Mouse (Mus musculus): ENCODE data around the gene Galnt14. TPM values are rescaled to one million over a fixed set of nuclear protein-coding genes. Genes with fewer than 3 reads are reported as not detected.

Gene Galnt14
- polyA plus RNA-seq, 1 experiment from 2014 or later = 0.20 TPM

- no peak overlapping the region for H3K27ac ChIP-seq (ENCODE audit: low read depth)
- no peak for DNase-seq
- no peak overlapping the region for H3K9ac ChIP-seq
- H3K27me3 ChIP-seq (ENCODE audit: insufficient read depth, low read length) = no peaks in the 10 kb centered on the region
- H3K4me3 ChIP-seq (ENCODE audit: low read depth, low read length) = no peak overlapping the region
- no peaks in the 10 kb centered on the region for H3K9me3 ChIP-seq (ENCODE audit: low read depth, low read length)
- 56% methylated on average over 12 of the region's 12 CpGs for WGBS
- H3K4me1 ChIP-seq (ENCODE audit: insufficient read depth) = no peaks in the 10 kb centered on the region
- H3K4me2 ChIP-seq = no peak overlapping the region
- TF ChIP-seq CTCF (IDR thresholded peaks at IDR 0.05; ENCODE audit: low read depth) = no peak
- H3K36me3 ChIP-seq (ENCODE audit: insufficient read depth) = no peaks in the 10 kb centered on the region
- ATAC-seq (ENCODE audit: insufficient read depth) = no peak
These were observed 161.3 kb downstream of the Galnt14 start for GRCm38 (mm10) chr17:73548783-73549566.

DNA sequence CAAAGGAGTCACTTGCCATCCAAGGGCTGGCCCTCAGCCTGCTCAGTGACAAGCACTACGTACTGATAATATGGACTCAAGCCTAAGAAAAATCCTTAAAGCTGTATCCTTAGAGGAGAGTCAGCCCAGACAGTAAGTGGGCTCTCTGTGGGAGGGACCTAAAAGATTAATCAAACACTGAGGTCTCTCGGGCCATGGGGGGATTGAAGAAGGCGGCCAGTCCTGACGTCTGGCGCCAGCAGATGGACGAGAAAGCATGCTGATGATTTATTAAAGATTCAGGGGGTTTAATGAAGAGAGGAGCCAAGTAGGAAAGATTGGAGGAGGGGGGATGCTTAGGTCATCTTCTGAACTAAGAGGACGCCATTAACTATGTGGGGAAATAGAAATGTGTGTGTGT, 162.1 kb downstream of the Galnt14 start:
- no peak overlapping the region for H3K9ac ChIP-seq
- ATAC-seq (ENCODE audit: insufficient read depth) (no peak), DNase-seq (no peak)
- no peak for TF ChIP-seq CTCF (IDR thresholded peaks at IDR 0.05; ENCODE audit: low read depth)
- H3K9me3 ChIP-seq (ENCODE audit: low read depth, low read length) = no peaks in the 10 kb centered on the region
- H3K4me3 ChIP-seq (ENCODE audit: low read depth, low read length) = no peak overlapping the region
- no peaks in the 10 kb centered on the region for H3K36me3 ChIP-seq (ENCODE audit: insufficient read depth)
- WGBS = 28% methylated on average over 7 of the region's 7 CpGs
- H3K4me2 ChIP-seq = no peak overlapping the region
- no peaks in the 10 kb centered on the region for H3K4me1 ChIP-seq (ENCODE audit: insufficient read depth)
- no peaks in the 10 kb centered on the region for H3K27me3 ChIP-seq (ENCODE audit: insufficient read depth, low read length)
- no peak overlapping the region for H3K27ac ChIP-seq (ENCODE audit: low read depth)

GRCm38 (mm10) chr17:73547483-73547882, 162.8 kb downstream of the Galnt14 start:
- 45% methylated on average over 2 of the region's 2 CpGs for WGBS
- H3K27me3 ChIP-seq (ENCODE audit: insufficient read depth, low read length) = no peaks in the 10 kb centered on the region
- no peaks in the 10 kb centered on the region for H3K9me3 ChIP-seq (ENCODE audit: low read depth, low read length)
- DNase-seq (no peak), ATAC-seq (ENCODE audit: insufficient read depth) (no peak)
- no peaks in the 10 kb centered on the region for H3K36me3 ChIP-seq (ENCODE audit: insufficient read depth)
- no peaks in the 10 kb centered on the region for H3K4me1 ChIP-seq (ENCODE audit: insufficient read depth)
- TF ChIP-seq CTCF (IDR thresholded peaks at IDR 0.05; ENCODE audit: low read depth) = no peak
- H3K9ac ChIP-seq = no peak overlapping the region
- H3K27ac ChIP-seq (ENCODE audit: low read depth) = no peak overlapping the region
- H3K4me2 ChIP-seq = no peak overlapping the region
- no peak overlapping the region for H3K4me3 ChIP-seq (ENCODE audit: low read depth, low read length)

DNA sequence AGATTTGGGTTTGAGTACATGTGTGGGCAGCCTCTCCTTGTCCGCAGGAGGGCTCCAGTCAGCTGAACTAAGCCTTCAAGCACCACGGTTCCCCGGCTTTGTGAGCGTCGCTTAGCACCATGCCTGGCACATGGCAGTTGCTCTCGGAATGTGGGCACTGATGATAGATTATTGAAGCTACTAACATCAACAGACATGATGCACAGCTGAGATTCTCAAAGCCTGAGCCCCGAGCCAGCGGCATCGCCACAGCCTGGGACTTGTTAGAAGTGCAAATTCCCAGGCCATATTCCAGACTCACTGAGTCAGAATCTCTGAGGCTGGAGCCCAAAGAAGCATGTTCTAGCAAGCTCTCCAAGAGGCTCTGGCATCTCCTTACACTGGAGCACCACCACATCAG, 168.3 kb downstream of the Galnt14 start:
- Histone ChIP-seq H3K9ac (no peak overlapping the region), H3K27me3 (ENCODE audit: insufficient read depth, low read length) (no peaks in the 10 kb centered on the region), H3K4me1 (ENCODE audit: insufficient read depth) (no peaks in the 10 kb centered on the region), H3K9me3 (ENCODE audit: low read depth, low read length) (no peaks in the 10 kb centered on the region), H3K27ac (ENCODE audit: low read depth) (no peak overlapping the region), H3K36me3 (ENCODE audit: insufficient read depth) (no peaks in the 10 kb centered on the region), H3K4me3 (ENCODE audit: low read depth, low read length) (no peak overlapping the region), H3K4me2 (no peak overlapping the region)
- DNase-seq = no peak
- ATAC-seq (ENCODE audit: insufficient read depth) = no peak
- TF ChIP-seq CTCF (IDR thresholded peaks at IDR 0.05; ENCODE audit: low read depth) = no peak
- WGBS = 77% methylated on average over 9 of the region's 9 CpGs

GRCm38 (mm10) chr17:73541233-73541570, 169.1 kb downstream of the Galnt14 start:
- DNase-seq (no peak), ATAC-seq (ENCODE audit: insufficient read depth) (no peak)
- Histone ChIP-seq H3K27ac (ENCODE audit: low read depth) (no peak overlapping the region), H3K9me3 (ENCODE audit: low read depth, low read length) (no peaks in the 10 kb centered on the region), H3K4me1 (ENCODE audit: insufficient read depth) (no peaks in the 10 kb centered on the region), H3K4me2 (no peak overlapping the region), H3K36me3 (ENCODE audit: insufficient read depth) (no peaks in the 10 kb centered on the region), H3K27me3 (ENCODE audit: insufficient read depth, low read length) (no peaks in the 10 kb centered on the region), H3K4me3 (ENCODE audit: low read depth, low read length) (no peak overlapping the region), H3K9ac (no peak overlapping the region)
- 11% methylated on average over 1 of the region's 1 CpGs for WGBS
- TF ChIP-seq CTCF (IDR thresholded peaks at IDR 0.05; ENCODE audit: low read depth) = no peak

DNA sequence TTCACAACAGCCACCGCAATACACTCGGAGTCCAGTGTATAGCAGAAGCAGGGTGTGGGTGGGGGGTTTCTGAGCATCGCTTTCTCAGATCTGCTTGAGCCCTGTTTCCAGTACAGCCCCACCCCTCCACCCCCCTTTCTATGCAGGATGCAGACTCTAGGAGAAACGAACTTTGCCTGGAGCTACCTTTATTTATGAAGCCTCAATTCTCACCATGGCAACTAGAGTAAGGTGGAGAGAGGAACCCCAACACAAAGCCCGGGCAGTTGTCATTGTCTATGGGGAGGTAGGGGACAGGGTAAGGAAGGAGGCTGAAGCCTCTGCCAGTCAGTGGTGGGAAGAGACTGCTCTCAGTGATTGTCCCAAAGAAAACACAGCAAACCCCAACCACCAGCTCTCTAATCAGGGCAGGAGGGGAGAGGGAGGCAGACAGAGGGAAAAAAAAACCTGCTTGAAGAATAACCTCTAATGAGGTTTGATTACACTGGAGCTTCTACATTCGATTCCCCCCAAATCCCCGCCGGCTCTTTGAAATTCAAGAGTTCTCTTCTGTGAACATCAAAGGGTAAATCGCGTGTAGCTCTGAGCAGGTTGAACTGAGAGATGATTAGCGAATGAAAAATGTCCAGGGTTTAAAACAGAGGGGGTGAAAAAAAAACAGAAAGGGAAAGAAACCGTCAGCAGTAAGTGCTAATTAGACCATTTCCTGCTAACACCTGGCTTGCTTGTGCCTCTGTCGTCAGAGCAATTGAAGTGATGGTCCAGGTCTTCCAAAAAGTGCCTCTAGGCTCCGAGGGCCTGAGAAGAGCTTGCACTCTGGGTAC, 169.6 kb downstream of the Galnt14 start:
- no peak overlapping the region for H3K9ac ChIP-seq
- H3K9me3 ChIP-seq (ENCODE audit: low read depth, low read length) = no peaks in the 10 kb centered on the region
- H3K4me1 ChIP-seq (ENCODE audit: insufficient read depth) = no peaks in the 10 kb centered on the region
- H3K27me3 ChIP-seq (ENCODE audit: insufficient read depth, low read length) = no peaks in the 10 kb centered on the region
- TF ChIP-seq CTCF (IDR thresholded peaks at IDR 0.05; ENCODE audit: low read depth) = no peak
- WGBS = 29% methylated on average over 14 of the region's 14 CpGs
- H3K4me2 ChIP-seq = no peak overlapping the region
- no peak overlapping the region for H3K4me3 ChIP-seq (ENCODE audit: low read depth, low read length)
- H3K27ac ChIP-seq (ENCODE audit: low read depth) = no peak overlapping the region
- DNase-seq (no peak), ATAC-seq (ENCODE audit: insufficient read depth) (no peak)
- H3K36me3 ChIP-seq (ENCODE audit: insufficient read depth) = no peaks in the 10 kb centered on the region

- Histone ChIP-seq H3K4me1 (ENCODE audit: insufficient read depth) (no peaks in the 10 kb centered on the region), H3K27ac (ENCODE audit: low read depth) (no peak overlapping the region), H3K9me3 (ENCODE audit: low read depth, low read length) (no peaks in the 10 kb centered on the region), H3K9ac (no peak overlapping the region), H3K4me2 (no peak overlapping the region), H3K4me3 (ENCODE audit: low read depth, low read length) (no peak overlapping the region), H3K27me3 (ENCODE audit: insufficient read depth, low read length) (no peaks in the 10 kb centered on the region), H3K36me3 (ENCODE audit: insufficient read depth) (no peaks in the 10 kb centered on the region)
- TF ChIP-seq CTCF (IDR thresholded peaks at IDR 0.05; ENCODE audit: low read depth) = no peak
- ATAC-seq (ENCODE audit: insufficient read depth) (no peak), DNase-seq (no peak)
- 77% methylated on average over 2 of the region's 2 CpGs for WGBS
These were observed 178.4 kb downstream of the Galnt14 start for GRCm38 (mm10) chr17:73531896-73532295.
